Mouse (Mus musculus): ENCODE measurements around the gene Ptges3. TPM values are rescaled to one million over a fixed set of nuclear protein-coding genes. Genes with fewer than 3 reads are reported as not detected.
"Not testable (repeated sequence)": the region's sequence is repeated elsewhere in the genome, so short reads cannot be mapped to it uniquely, and the experiment has no call there.

Ptges3 gene
- polyA plus RNA-seq, 1 experiment from 2014 or later, result 393 TPM

GRCm38 (mm10) chr10:128052136-128052535, 6.6 kb upstream of the Ptges3 start:
- not testable (repeated sequence) for H3K4me2 ChIP-seq (replicated peaks); DNase-seq (ENCODE audit: low spot score); ATAC-seq (ENCODE audit: low FRiP score); H3K4me3 ChIP-seq (replicated peaks; ENCODE audit: low read length); H3K9me3 ChIP-seq (ENCODE audit: control insufficient read depth, low read length); H3K4me1 ChIP-seq (replicated peaks; ENCODE audit: control insufficient read depth, insufficient read depth, low read length); H3K27me3 ChIP-seq (ENCODE audit: control insufficient read depth, insufficient read depth, low read length); H3K9ac ChIP-seq; H3K27ac ChIP-seq
- H3K36me3 ChIP-seq (replicated peaks; ENCODE audit: control insufficient read depth, insufficient read depth), result peaks cover 47% of the 10 kb centered on the region
- WGBS, result 93% methylated on average over 1 of the region's 2 CpGs

- 96% methylated on average over 8 of the region's 8 CpGs for WGBS
- no peak overlapping the region for H3K4me3 ChIP-seq (replicated peaks; ENCODE audit: low read length)
These were observed 5.8 kb upstream of the Ptges3 start for GRCm38 (mm10) chr10:128053001-128053400.

DNA sequence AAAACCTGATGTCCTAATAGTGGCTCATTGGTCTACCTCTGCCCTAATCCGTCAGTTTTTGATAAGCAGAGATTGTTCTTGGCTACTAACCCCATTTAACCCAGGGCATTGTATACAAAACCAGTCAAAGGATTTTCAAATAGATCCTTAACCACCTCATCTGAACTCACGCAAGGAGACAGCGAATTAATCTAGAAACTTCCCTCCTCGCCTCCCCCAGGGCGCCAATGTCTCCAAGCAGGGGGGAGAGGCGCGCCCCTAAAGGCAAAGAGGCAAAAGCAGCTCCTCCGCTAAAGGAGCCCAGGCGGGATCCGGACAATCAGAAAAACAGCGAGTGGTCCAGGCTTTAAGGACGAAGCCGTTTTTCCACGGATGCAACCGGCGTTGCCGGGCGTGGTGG, 570 bp upstream of the Ptges3 start:
- Histone ChIP-seq H3K4me3 (replicated peaks; ENCODE audit: low read length) (peak overlapping the region; percentile 61), H3K4me2 (replicated peaks) (peak overlapping the region; percentile 80), H3K9me3 (ENCODE audit: control insufficient read depth, low read length) (no peaks in the 10 kb centered on the region), H3K9ac (peak overlapping the region; percentile 89), H3K36me3 (replicated peaks; ENCODE audit: control insufficient read depth, insufficient read depth) (0 out of 2 replicates have a peak, but pooled peaks cover 3% of the 10 kb centered on the region), H3K4me1 (replicated peaks; ENCODE audit: control insufficient read depth, insufficient read depth, low read length) (peaks cover 23% of the 10 kb centered on the region), H3K27ac (peak overlapping the region; percentile 99), H3K27me3 (ENCODE audit: control insufficient read depth, insufficient read depth, low read length) (no peaks in the 10 kb centered on the region)
- DNase-seq (ENCODE audit: low spot score) (no peak), ATAC-seq (ENCODE audit: low FRiP score) (no peak)
- under 1% methylated on average over 18 of the region's 18 CpGs for WGBS

More at GRCm38 (mm10) chr10:128053001-128053400, 5.8 kb upstream of the Ptges3 start:
- Histone ChIP-seq H3K9ac (no peak overlapping the region), H3K36me3 (replicated peaks; ENCODE audit: control insufficient read depth, insufficient read depth) (peaks cover 40% of the 10 kb centered on the region), H3K9me3 (ENCODE audit: control insufficient read depth, low read length) (no peaks in the 10 kb centered on the region), H3K4me1 (replicated peaks; ENCODE audit: control insufficient read depth, insufficient read depth, low read length) (peaks cover 6% of the 10 kb centered on the region), H3K27me3 (ENCODE audit: control insufficient read depth, insufficient read depth, low read length) (no peaks in the 10 kb centered on the region), H3K27ac (no peak overlapping the region), H3K4me2 (replicated peaks) (no peak overlapping the region)
- DNase-seq (ENCODE audit: low spot score) (no peak), ATAC-seq (ENCODE audit: low FRiP score) (no peak)

GRCm38 (mm10) chr10:128059207-128059981, 640 bp downstream of the Ptges3 start:
- H3K4me2 ChIP-seq (replicated peaks), result peak overlapping the region; percentile 80
- ATAC-seq (ENCODE audit: low FRiP score) (peak; percentile 41), DNase-seq (ENCODE audit: low spot score) (no peak)
- H3K4me1 ChIP-seq (replicated peaks; ENCODE audit: control insufficient read depth, insufficient read depth, low read length), result peaks cover 23% of the 10 kb centered on the region
- peak overlapping the region; percentile 61 for H3K4me3 ChIP-seq (replicated peaks; ENCODE audit: low read length)
- 0 out of 2 replicates have a peak, but pooled peaks cover 3% of the 10 kb centered on the region for H3K36me3 ChIP-seq (replicated peaks; ENCODE audit: control insufficient read depth, insufficient read depth)
- H3K9me3 ChIP-seq (ENCODE audit: control insufficient read depth, low read length), result no peaks in the 10 kb centered on the region
- under 1% methylated on average over 58 of the region's 62 CpGs for WGBS
- peak overlapping the region; percentile 89 for H3K9ac ChIP-seq
- peak overlapping the region; percentile 99 for H3K27ac ChIP-seq
- H3K27me3 ChIP-seq (ENCODE audit: control insufficient read depth, insufficient read depth, low read length), result no peaks in the 10 kb centered on the region

DNA sequence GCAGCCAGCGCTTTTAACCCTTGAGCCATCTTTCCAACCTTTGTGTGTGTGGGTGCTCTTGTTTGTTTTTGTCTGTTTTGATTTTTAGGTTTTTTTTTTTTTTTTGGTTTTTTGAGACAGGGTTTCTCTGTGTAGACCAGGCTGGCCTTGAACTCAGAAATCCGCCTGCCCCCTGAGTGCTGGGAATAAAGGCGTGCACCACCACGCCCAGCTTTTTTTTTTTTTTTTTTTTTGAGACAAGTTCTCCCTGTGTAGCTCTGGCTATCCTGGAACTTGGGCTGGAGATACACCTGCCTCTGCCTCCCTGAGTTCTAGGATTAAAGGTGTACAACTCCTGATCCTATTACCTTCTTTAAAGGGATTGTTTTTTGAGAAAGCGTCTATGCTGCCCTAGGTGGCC, 2.4 kb downstream of the Ptges3 start:
- Histone ChIP-seq H3K27ac (no peak overlapping the region), H3K36me3 (replicated peaks; ENCODE audit: control insufficient read depth, insufficient read depth) (0 out of 2 replicates have a peak, but pooled peaks cover 3% of the 10 kb centered on the region), H3K4me1 (replicated peaks; ENCODE audit: control insufficient read depth, insufficient read depth, low read length) (peaks cover 23% of the 10 kb centered on the region), H3K27me3 (ENCODE audit: control insufficient read depth, insufficient read depth, low read length) (no peaks in the 10 kb centered on the region), H3K9me3 (ENCODE audit: control insufficient read depth, low read length) (no peaks in the 10 kb centered on the region), H3K9ac (no peak overlapping the region; the same call in 1 of the 2 replicates), H3K4me2 (replicated peaks) (peak overlapping the region; percentile 80), H3K4me3 (replicated peaks; ENCODE audit: low read length) (no peak overlapping the region)
- DNase-seq (ENCODE audit: low spot score), result no peak
- 91% methylated on average over 5 of the region's 5 CpGs for WGBS
- ATAC-seq (ENCODE audit: low FRiP score), result no peak

DNA sequence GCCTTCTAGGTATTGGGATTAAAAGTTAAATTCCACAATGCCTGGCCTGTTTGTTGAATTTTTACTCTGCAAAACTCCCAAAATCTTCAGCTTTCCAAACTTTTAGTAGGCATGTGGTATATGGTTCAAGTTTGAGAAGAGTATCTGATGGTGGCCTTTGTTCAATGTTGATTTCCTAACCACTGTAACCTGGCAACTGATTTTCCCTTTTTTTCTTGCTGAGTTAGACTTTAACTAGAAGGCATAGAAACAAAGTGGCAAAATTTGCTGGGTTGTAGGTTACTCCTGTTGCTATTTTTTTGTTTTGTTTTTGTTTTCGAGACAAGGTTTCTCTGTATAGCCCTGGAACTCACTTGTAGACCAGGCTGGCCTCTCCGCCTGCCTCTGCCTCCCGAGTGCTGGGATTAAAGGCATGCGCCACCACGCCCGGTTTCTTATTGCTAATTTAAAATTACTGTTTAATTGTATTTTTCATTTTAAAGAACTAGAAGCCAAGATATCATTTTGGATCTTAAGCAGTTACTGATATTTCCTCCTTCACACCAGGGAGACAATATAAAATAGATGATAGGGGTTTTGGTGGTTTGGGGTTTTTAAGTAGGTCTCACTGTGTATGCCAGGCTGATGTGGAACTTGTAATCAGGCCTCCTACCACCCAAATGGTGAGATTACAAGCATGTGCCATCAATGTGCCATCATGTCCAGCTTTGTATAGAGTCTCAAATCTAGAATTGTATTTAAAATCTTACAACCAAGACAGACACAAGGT, 3.7 kb downstream of the Ptges3 start:
- DNase-seq (ENCODE audit: low spot score) (no peak), ATAC-seq (ENCODE audit: low FRiP score) (no peak)
- Histone ChIP-seq H3K9ac (no peak overlapping the region), H3K4me3 (replicated peaks; ENCODE audit: low read length) (no peak overlapping the region), H3K27me3 (ENCODE audit: control insufficient read depth, insufficient read depth, low read length) (no peaks in the 10 kb centered on the region), H3K4me2 (replicated peaks) (no peak overlapping the region), H3K4me1 (replicated peaks; ENCODE audit: control insufficient read depth, insufficient read depth, low read length) (peaks cover 23% of the 10 kb centered on the region), H3K36me3 (replicated peaks; ENCODE audit: control insufficient read depth, insufficient read depth) (0 out of 2 replicates have a peak, but pooled peaks cover 7% of the 10 kb centered on the region), H3K27ac (no peak overlapping the region), H3K9me3 (ENCODE audit: control insufficient read depth, low read length) (no peaks in the 10 kb centered on the region)
- WGBS, result 94% methylated on average over 6 of the region's 6 CpGs

DNA sequence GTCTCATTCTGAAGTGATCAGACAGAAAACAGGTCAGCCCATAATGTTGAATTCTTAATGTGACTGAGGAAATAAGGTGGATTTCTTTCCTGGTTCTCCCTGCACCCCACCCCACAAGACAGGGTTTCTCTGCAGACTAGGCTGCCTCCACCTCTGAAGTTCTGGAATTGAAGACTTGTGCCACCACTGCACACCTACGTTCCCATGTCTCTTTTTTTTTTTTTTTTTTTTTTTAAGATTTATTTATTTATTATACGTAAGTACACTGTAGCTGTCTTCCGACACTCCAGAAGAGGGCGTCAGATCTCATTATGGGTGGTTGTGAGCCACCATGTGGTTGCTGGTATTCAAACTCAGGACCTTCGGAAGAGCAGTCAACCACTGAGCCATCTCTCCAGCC, 7.3 kb downstream of the Ptges3 start:
- Histone ChIP-seq H3K9ac (no peak overlapping the region), H3K4me3 (replicated peaks; ENCODE audit: low read length) (no peak overlapping the region), H3K9me3 (ENCODE audit: control insufficient read depth, low read length) (no peaks in the 10 kb centered on the region), H3K4me2 (replicated peaks) (no peak overlapping the region), H3K27ac (no peak overlapping the region), H3K27me3 (ENCODE audit: control insufficient read depth, insufficient read depth, low read length) (no peaks in the 10 kb centered on the region), H3K36me3 (replicated peaks; ENCODE audit: control insufficient read depth, insufficient read depth) (peaks cover 28% of the 10 kb centered on the region), H3K4me1 (replicated peaks; ENCODE audit: control insufficient read depth, insufficient read depth, low read length) (peaks cover 4% of the 10 kb centered on the region; the same call in 1 of the 2 replicates)
- WGBS, result 89% methylated on average over 5 of the region's 5 CpGs
- ATAC-seq (ENCODE audit: low FRiP score), result no peak
- DNase-seq (ENCODE audit: low spot score), result no peak

- Histone ChIP-seq H3K9ac (no peak overlapping the region), H3K9me3 (ENCODE audit: control insufficient read depth, low read length) (no peaks in the 10 kb centered on the region), H3K36me3 (replicated peaks; ENCODE audit: control insufficient read depth, insufficient read depth) (peaks cover 58% of the 10 kb centered on the region), H3K27me3 (ENCODE audit: control insufficient read depth, insufficient read depth, low read length) (no peaks in the 10 kb centered on the region), H3K4me1 (replicated peaks; ENCODE audit: control insufficient read depth, insufficient read depth, low read length) (no peaks in the 10 kb centered on the region), H3K4me2 (replicated peaks) (no peak overlapping the region), H3K27ac (no peak overlapping the region), H3K4me3 (replicated peaks; ENCODE audit: low read length) (no peak overlapping the region)
- ATAC-seq (ENCODE audit: low FRiP score) (no peak), DNase-seq (ENCODE audit: low spot score) (no peak)
- 94% methylated on average over 4 of the region's 4 CpGs for WGBS
These were observed 10.4 kb downstream of the Ptges3 start for GRCm38 (mm10) chr10:128069201-128069600.

DNA sequence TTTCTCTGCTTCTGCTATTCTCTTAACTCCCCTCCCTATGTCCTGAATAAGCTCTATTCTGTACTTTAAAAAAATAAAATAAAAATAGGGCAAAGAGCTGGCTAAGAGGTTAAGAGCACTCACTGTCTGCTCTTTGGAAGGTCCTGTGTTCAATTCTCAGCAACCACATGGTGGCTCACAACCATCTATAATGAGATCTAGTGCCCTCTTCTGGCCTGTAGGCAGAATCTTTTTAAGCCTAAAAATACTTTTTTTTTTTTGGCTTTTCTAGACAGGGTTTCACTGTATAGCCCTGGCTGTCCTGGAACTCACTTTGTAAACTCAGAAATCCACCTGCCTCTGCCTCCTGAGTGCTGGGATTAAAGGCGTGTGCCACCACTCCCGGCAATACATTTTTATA, 11.7 kb downstream of the Ptges3 start:
- H3K27ac ChIP-seq; H3K4me1 ChIP-seq (replicated peaks; ENCODE audit: control insufficient read depth, insufficient read depth, low read length); H3K4me3 ChIP-seq (replicated peaks; ENCODE audit: low read length); H3K9me3 ChIP-seq (ENCODE audit: control insufficient read depth, low read length); DNase-seq (ENCODE audit: low spot score); ATAC-seq (ENCODE audit: low FRiP score); H3K27me3 ChIP-seq (ENCODE audit: control insufficient read depth, insufficient read depth, low read length); H3K9ac ChIP-seq; H3K4me2 ChIP-seq (replicated peaks): not testable (repeated sequence)
- peaks cover 69% of the 10 kb centered on the region for H3K36me3 ChIP-seq (replicated peaks; ENCODE audit: control insufficient read depth, insufficient read depth)
- 98% methylated on average over 2 of the region's 2 CpGs for WGBS

Data from hindbrain, embryonic 14.5 days (tissue).